Mouse (Mus musculus): ENCODE data around the gene Mtfr1l.
A peak's percentile ranks its signal among the peaks of the same experiment; 100 is the strongest.
"Not testable (repeated sequence)": the region's sequence is repeated elsewhere in the genome, so short reads cannot be mapped to it uniquely, and the experiment has no call there.

Gene Mtfr1l

GRCm38 (mm10) chr4:134516981-134517380, 18.2 kb downstream of the Mtfr1l start:
- DNase-seq (ENCODE audit: low spot score in 2 of 2) = no peak

- no peak for DNase-seq (ENCODE audit: low spot score in 2 of 2)
Measured at GRCm38 (mm10) chr4:134515614-134516013, 19.6 kb downstream of the Mtfr1l start.

- DNase-seq (ENCODE audit: low spot score in 2 of 2) = no peak
Measured at GRCm38 (mm10) chr4:134514309-134514930, 20.8 kb downstream of the Mtfr1l start.

GRCm38 (mm10) chr4:134512798-134513197, 22.4 kb downstream of the Mtfr1l start:
- DNase-seq (ENCODE audit: low spot score in 2 of 2) = peak; percentile 49 to 62

GRCm38 (mm10) chr4:134511730-134512129, 23.5 kb downstream of the Mtfr1l start:
- no peak for DNase-seq (ENCODE audit: low spot score in 2 of 2)

- DNase-seq (ENCODE audit: low spot score in 2 of 2) = peak; percentile 76 to 83
Measured at GRCm38 (mm10) chr4:134510845-134511411, 24.3 kb downstream of the Mtfr1l start, which contains the start of gene Aunip. Aunip (plus strand) TSS chr4:134510999.

- DNase-seq (ENCODE audit: low spot score in 2 of 2) = no peak
Measured at GRCm38 (mm10) chr4:134510396-134510795, 24.8 kb downstream of the Mtfr1l start.

- DNase-seq (ENCODE audit: low spot score in 2 of 2) = no peak
Measured at GRCm38 (mm10) chr4:134506713-134507112, 28.5 kb downstream of the Mtfr1l start.

- no peak for DNase-seq (ENCODE audit: low spot score in 2 of 2)
Measured at GRCm38 (mm10) chr4:134505966-134506594, 29.1 kb downstream of the Mtfr1l start.

- no peak for DNase-seq (ENCODE audit: low spot score in 2 of 2)
Measured at GRCm38 (mm10) chr4:134505303-134505789, 29.8 kb downstream of the Mtfr1l start.

GRCm38 (mm10) chr4:134503686-134504357, 31.4 kb downstream of the Mtfr1l start:
- no peak for DNase-seq (ENCODE audit: low spot score in 2 of 2)

GRCm38 (mm10) chr4:134501095-134501494, 34.1 kb downstream of the Mtfr1l start:
- DNase-seq (ENCODE audit: low spot score in 2 of 2) = no peak

- DNase-seq (ENCODE audit: low spot score in 2 of 2) = not testable (repeated sequence)
Measured at GRCm38 (mm10) chr4:134498983-134499382, 36.2 kb downstream of the Mtfr1l start.

- no peak for DNase-seq (ENCODE audit: low spot score in 2 of 2)
Measured at GRCm38 (mm10) chr4:134497986-134498731, 37.0 kb downstream of the Mtfr1l start.

- no peak for DNase-seq (ENCODE audit: low spot score in 2 of 2)
Measured at GRCm38 (mm10) chr4:134497223-134497622, 38.0 kb downstream of the Mtfr1l start.

- peak; percentile 68 to 71 for DNase-seq (ENCODE audit: low spot score in 2 of 2)
Measured at GRCm38 (mm10) chr4:134496595-134497210, 38.5 kb downstream of the Mtfr1l start, which contains the start of gene Paqr7. Paqr7 (plus strand) TSS chr4:134496697.

- no peak for DNase-seq (ENCODE audit: low spot score in 2 of 2)
Measured at GRCm38 (mm10) chr4:134495546-134495923, 39.7 kb downstream of the Mtfr1l start.

- DNase-seq (ENCODE audit: low spot score in 2 of 2) = peak in 1 of 2 experiments; percentile 41
Measured at GRCm38 (mm10) chr4:134494780-134495545, 40.2 kb downstream of the Mtfr1l start.

- DNase-seq (ENCODE audit: low spot score in 2 of 2) = not testable (repeated sequence)
Measured at GRCm38 (mm10) chr4:134494161-134494560, 41.0 kb downstream of the Mtfr1l start.

- DNase-seq (ENCODE audit: low spot score in 2 of 2) = no peak
Measured at GRCm38 (mm10) chr4:134491716-134492115, 43.5 kb downstream of the Mtfr1l start.
